Mouse (Mus musculus): ENCODE data around the gene Runx1. TPM values are rescaled to one million over a fixed set of nuclear protein-coding genes. Genes with fewer than 3 reads are reported as not detected.

Runx1 gene
- polyA plus RNA-seq, 1 experiment from 2014 or later: 0.59 TPM

DNA sequence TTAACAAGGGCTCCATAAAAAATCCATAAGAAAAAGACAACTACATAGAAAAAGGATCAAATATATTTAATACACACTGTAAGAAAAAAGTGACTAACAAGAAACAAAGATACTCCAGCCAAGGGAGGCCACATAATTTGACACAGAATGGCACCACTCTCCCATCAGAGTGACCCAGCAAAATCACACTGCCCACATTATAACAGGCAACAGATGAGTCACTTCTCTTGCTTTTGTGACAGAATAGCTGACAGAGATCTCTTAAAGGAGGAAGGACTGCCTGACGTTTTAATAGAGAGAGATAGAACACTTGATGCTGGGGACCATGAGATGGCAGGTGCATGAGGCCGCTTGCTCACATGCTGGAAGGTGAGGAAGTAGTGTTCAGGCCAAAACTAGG lies 35.6 kb upstream of the Runx1 start:
- WGBS: 87% methylated on average over 2 of the region's 2 CpGs
- ATAC-seq: no peak
- H3K4me3 ChIP-seq (ENCODE audit: low read depth, low read length): no peak overlapping the region

DNA sequence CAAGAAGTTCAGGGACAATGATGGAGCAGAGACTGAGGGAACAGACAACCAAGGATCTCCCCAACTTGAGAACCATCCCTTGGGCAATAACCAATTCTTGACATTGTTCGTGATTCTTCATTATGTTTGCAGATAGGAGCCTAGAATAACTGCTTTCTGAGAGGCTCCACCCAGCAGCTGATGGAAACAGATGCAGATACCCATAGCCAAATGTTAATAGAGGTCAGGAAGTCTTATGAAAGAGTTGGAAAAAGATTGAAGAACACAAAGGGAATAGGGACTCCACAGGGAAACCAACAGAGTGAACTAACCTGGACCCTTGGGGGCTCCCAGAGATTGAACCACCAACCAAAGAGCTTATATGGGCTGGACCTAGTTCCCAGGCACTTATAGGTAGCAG lies 34.7 kb upstream of the Runx1 start:
- H3K36me3 ChIP-seq (ENCODE audit: control insufficient read depth, insufficient read depth, low read length): no peaks in the 10 kb centered on the region
- H3K4me2 ChIP-seq (ENCODE audit: low read length): no peak overlapping the region
- no peak for ATAC-seq
- H3K27ac ChIP-seq (ENCODE audit: low read length): no peak overlapping the region
- no peaks in the 10 kb centered on the region for H3K9me3 ChIP-seq (replicated peaks; ENCODE audit: control insufficient read depth, low read length, poor library complexity, severe bottlenecking)
- no peaks in the 10 kb centered on the region; the same call in 1 of the 2 replicates for H3K4me1 ChIP-seq (ENCODE audit: control insufficient read depth, insufficient read depth, low read length)
- H3K4me3 ChIP-seq (ENCODE audit: low read depth, low read length): no peak overlapping the region
- no peaks in the 10 kb centered on the region for H3K27me3 ChIP-seq (ENCODE audit: control insufficient read depth, insufficient read depth, low read depth, low read length)
- 90% methylated on average over 1 of the region's 1 CpGs for WGBS
- H3K9ac ChIP-seq (ENCODE audit: low read depth, low read length): no peak overlapping the region

More for the DNA sequence above, 35.6 kb upstream of the Runx1 start:
- Histone ChIP-seq H3K9ac (ENCODE audit: low read depth, low read length) (no peak overlapping the region), H3K36me3 (ENCODE audit: control insufficient read depth, insufficient read depth, low read length) (no peaks in the 10 kb centered on the region), H3K4me2 (ENCODE audit: low read length) (no peak overlapping the region), H3K27ac (ENCODE audit: low read length) (no peak overlapping the region), H3K4me1 (ENCODE audit: control insufficient read depth, insufficient read depth, low read length) (no peaks in the 10 kb centered on the region; the same call in 1 of the 2 replicates), H3K27me3 (ENCODE audit: control insufficient read depth, insufficient read depth, low read depth, low read length) (no peaks in the 10 kb centered on the region), H3K9me3 (replicated peaks; ENCODE audit: control insufficient read depth, low read length, poor library complexity, severe bottlenecking) (no peaks in the 10 kb centered on the region)

DNA sequence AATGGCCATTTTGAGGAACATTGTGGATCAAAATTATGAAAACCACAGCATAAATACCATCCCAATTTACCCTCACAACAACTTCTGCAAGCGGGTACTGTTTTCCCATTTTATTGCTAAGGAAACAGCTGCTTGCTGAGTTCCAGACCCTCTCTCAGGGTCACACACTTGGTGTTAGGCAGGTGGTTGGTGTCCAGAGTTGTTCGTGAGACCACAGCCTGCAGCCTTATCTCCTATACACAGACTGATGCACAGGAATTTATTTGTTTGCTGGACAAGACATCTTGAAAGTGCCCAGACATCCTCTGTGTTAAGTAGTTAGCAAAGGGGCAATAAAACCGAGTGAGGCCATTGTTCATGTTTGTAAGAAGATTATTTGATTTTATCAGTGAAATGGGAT lies 30.8 kb upstream of the Runx1 start:
- ATAC-seq: no peak
- H3K27ac ChIP-seq (ENCODE audit: low read length): no peak overlapping the region

DNA sequence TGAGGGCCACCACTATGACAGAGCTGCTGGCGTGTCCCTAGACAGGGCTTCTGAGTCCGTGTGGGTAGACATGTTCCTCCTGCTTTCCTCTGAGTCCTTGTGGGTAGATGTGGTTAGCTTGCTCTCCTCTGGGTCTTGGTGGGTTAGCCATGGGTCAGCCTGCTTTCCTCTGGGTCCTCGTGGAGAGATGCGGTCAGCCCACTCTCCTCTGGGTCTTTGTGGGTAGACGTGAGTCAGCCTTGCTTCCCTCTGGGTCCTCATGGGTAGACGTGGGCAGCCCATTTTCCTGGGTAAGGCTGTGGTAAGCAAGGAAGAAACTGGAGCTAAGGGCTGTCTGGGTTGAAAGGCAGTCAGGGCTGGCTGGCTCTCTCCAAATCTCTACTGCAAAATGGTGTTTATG lies 26.3 kb upstream of the Runx1 start:
- no peaks in the 10 kb centered on the region for H3K9me3 ChIP-seq (replicated peaks; ENCODE audit: control insufficient read depth, low read length, poor library complexity, severe bottlenecking)
- no peaks in the 10 kb centered on the region for H3K27me3 ChIP-seq (ENCODE audit: control insufficient read depth, insufficient read depth, low read depth, low read length)
- no peak overlapping the region for H3K27ac ChIP-seq (ENCODE audit: low read length)
- 88% methylated on average over 6 of the region's 6 CpGs for WGBS
- H3K9ac ChIP-seq (ENCODE audit: low read depth, low read length): no peak overlapping the region
- no peak overlapping the region for H3K4me3 ChIP-seq (ENCODE audit: low read depth, low read length)
- no peaks in the 10 kb centered on the region for H3K36me3 ChIP-seq (ENCODE audit: control insufficient read depth, insufficient read depth, low read length)
- no peak for ATAC-seq
- H3K4me1 ChIP-seq (ENCODE audit: control insufficient read depth, insufficient read depth, low read length): no peaks in the 10 kb centered on the region
- no peak overlapping the region for H3K4me2 ChIP-seq (ENCODE audit: low read length)

More for the DNA sequence above, 30.8 kb upstream of the Runx1 start:
- 87% methylated on average over 3 of the region's 3 CpGs for WGBS
- Histone ChIP-seq H3K4me3 (ENCODE audit: low read depth, low read length) (no peak overlapping the region), H3K27me3 (ENCODE audit: control insufficient read depth, insufficient read depth, low read depth, low read length) (no peaks in the 10 kb centered on the region), H3K9ac (ENCODE audit: low read depth, low read length) (no peak overlapping the region), H3K9me3 (replicated peaks; ENCODE audit: control insufficient read depth, low read length, poor library complexity, severe bottlenecking) (no peaks in the 10 kb centered on the region), H3K4me1 (ENCODE audit: control insufficient read depth, insufficient read depth, low read length) (no peaks in the 10 kb centered on the region; the same call in 1 of the 2 replicates), H3K4me2 (ENCODE audit: low read length) (no peak overlapping the region), H3K36me3 (ENCODE audit: control insufficient read depth, insufficient read depth, low read length) (no peaks in the 10 kb centered on the region)

DNA sequence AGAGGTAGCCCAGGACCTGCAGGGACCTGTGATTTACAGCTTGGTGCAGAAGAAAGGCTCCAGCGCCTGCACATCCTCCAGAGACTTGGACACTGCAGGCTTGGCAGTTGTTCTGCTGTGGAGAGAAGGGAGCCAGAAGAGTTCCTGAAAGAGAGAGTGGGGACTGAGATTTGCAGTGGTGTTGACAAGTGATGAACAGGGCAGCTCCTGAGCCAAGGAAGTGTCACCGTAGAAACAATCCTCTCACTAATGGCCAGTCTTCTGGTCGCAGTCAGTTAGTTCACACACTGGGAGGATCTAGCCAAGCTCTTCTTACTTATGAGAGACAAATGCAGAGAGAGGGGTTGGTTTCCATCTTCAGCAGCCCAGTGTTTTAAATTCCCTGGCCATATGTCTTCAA lies 24.5 kb upstream of the Runx1 start:
- ATAC-seq: no peak

DNA sequence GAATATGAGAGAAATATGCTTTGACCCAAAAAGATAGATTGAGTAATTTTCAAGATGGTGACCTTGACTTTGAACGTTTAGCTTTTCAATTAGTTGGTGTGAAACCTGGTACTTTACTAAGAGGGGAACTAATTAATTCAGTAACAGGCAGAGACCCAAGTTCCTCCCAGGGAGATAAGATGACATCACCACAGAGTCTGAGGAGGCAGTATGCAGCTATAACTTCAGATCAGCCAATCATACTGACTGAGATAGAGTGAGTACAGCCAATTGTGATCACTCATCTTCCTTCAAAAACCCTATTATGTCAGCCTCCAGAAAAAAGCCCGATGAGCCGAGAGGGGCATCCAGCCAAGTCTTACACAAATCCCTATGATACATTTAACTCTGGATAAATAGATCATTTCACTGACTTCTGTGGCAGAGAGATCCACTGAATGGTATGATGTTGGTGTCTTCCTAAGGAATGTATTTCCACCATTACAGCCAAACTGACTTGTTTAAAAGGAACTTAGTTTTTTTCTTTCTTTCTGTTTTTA lies 21.9 kb upstream of the Runx1 start:
- Histone ChIP-seq H3K27me3 (ENCODE audit: control insufficient read depth, insufficient read depth, low read depth, low read length) (no peaks in the 10 kb centered on the region), H3K4me1 (ENCODE audit: control insufficient read depth, insufficient read depth, low read length) (0 out of 2 replicates have a peak, but pooled peaks cover 6% of the 10 kb centered on the region), H3K36me3 (ENCODE audit: control insufficient read depth, insufficient read depth, low read length) (no peaks in the 10 kb centered on the region), H3K4me2 (ENCODE audit: low read length) (no peak overlapping the region), H3K9ac (ENCODE audit: low read depth, low read length) (no peak overlapping the region), H3K27ac (ENCODE audit: low read length) (no peak overlapping the region), H3K9me3 (replicated peaks; ENCODE audit: control insufficient read depth, low read length, poor library complexity, severe bottlenecking) (no peaks in the 10 kb centered on the region), H3K4me3 (ENCODE audit: low read depth, low read length) (no peak overlapping the region)
- no peak for ATAC-seq
- 69% methylated on average over 3 of the region's 3 CpGs for WGBS

More for the DNA sequence above, 24.5 kb upstream of the Runx1 start:
- Histone ChIP-seq H3K4me3 (ENCODE audit: low read depth, low read length) (no peak overlapping the region), H3K4me2 (ENCODE audit: low read length) (no peak overlapping the region), H3K27me3 (ENCODE audit: control insufficient read depth, insufficient read depth, low read depth, low read length) (no peaks in the 10 kb centered on the region), H3K9ac (ENCODE audit: low read depth, low read length) (no peak overlapping the region), H3K4me1 (ENCODE audit: control insufficient read depth, insufficient read depth, low read length) (0 out of 2 replicates have a peak, but pooled peaks cover 6% of the 10 kb centered on the region), H3K27ac (ENCODE audit: low read length) (no peak overlapping the region), H3K9me3 (replicated peaks; ENCODE audit: control insufficient read depth, low read length, poor library complexity, severe bottlenecking) (no peaks in the 10 kb centered on the region), H3K36me3 (ENCODE audit: control insufficient read depth, insufficient read depth, low read length) (no peaks in the 10 kb centered on the region)
- WGBS: 77% methylated on average over 3 of the region's 3 CpGs

DNA sequence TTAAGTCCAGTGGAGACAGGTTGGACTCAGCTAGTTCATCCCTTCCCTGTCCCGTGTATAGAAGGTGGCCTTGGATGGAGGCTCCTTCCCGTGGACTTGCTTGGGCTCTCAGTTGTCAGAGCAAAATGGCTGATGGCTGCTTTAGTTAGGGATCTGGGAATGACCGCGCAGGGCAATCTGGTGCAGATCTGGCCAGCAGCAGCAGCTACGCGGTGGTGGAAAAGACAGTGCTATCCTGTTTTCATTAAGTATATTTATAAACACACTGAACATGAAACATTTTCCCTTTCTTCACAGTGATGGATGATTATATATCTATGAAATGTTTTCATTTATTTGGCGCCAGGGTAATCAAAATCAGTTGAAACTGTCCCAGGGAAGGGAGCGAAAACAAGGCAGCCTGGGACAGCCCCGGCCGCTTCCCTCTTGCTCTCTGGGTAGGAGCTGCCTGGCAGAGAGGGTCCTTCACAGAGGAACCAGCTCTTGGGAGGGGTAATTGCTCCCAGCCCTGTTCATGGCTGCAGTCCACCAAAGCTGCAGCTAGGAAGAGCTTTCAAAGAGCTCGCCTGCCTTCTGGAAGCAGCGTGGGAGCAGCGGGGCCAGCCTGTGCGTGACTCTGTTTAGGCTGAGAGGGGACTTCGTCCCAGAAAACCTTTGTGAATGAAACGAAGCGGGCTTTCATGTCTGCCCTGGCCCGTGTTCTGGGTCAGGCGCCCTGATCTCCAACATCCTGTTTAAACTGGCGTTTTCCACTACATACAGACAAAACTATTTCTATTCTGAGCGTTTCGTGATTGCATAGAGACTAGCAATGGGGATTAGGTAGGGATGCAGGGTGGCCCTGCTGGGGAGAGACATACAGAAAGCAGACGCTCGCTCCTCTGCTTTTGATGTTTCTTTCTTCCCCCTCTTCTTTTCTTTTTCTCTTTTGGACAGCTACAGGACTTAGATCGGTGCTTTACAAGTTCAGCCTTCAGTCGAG lies 19.6 kb upstream of the Runx1 start:
- peak overlapping the region; percentile 38 for H3K4me2 ChIP-seq (ENCODE audit: low read length)
- no peaks in the 10 kb centered on the region for H3K9me3 ChIP-seq (replicated peaks; ENCODE audit: control insufficient read depth, low read length, poor library complexity, severe bottlenecking)
- no peak overlapping the region for H3K27ac ChIP-seq (ENCODE audit: low read length)
- no peaks in the 10 kb centered on the region for H3K27me3 ChIP-seq (ENCODE audit: control insufficient read depth, insufficient read depth, low read depth, low read length)
- H3K4me1 ChIP-seq (ENCODE audit: control insufficient read depth, insufficient read depth, low read length): 0 out of 2 replicates have a peak, but pooled peaks cover 6% of the 10 kb centered on the region
- WGBS: 38% methylated on average over 26 of the region's 26 CpGs
- no peak overlapping the region for H3K9ac ChIP-seq (ENCODE audit: low read depth, low read length)
- ATAC-seq: peak; percentile 72; the same call in 1 of the 2 replicates
- no peak overlapping the region for H3K4me3 ChIP-seq (ENCODE audit: low read depth, low read length)
- H3K36me3 ChIP-seq (ENCODE audit: control insufficient read depth, insufficient read depth, low read length): no peaks in the 10 kb centered on the region

DNA sequence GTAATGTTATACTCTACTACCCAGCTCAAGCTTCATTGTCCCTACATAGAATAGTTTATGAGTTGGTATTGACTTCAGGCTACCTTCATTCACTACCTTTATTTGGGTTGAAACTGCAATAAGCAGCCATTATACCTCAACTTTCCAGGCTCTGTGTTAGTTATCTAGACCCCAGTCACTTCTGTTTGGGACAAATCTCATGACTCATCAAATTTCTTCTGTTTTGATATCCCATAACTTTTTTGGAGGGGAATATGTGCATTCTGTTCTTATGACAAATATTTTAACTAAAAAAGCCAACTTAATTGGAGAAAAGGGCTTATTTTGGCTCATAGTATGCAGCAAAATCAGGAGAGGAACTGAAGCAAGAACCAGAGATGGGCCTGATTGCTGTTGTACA lies 12.8 kb upstream of the Runx1 start:
- no peak overlapping the region for H3K4me2 ChIP-seq (ENCODE audit: low read length)
- H3K27ac ChIP-seq (ENCODE audit: low read length): no peak overlapping the region
- no peak overlapping the region for H3K4me3 ChIP-seq (ENCODE audit: low read depth, low read length)
- no peaks in the 10 kb centered on the region for H3K4me1 ChIP-seq (ENCODE audit: control insufficient read depth, insufficient read depth, low read length)
- no peak for ATAC-seq
- no peaks in the 10 kb centered on the region for H3K36me3 ChIP-seq (ENCODE audit: control insufficient read depth, insufficient read depth, low read length)
- no peak overlapping the region for H3K9ac ChIP-seq (ENCODE audit: low read depth, low read length)
- H3K9me3 ChIP-seq (replicated peaks; ENCODE audit: control insufficient read depth, low read length, poor library complexity, severe bottlenecking): no peaks in the 10 kb centered on the region
- no peaks in the 10 kb centered on the region for H3K27me3 ChIP-seq (ENCODE audit: control insufficient read depth, insufficient read depth, low read depth, low read length)

DNA sequence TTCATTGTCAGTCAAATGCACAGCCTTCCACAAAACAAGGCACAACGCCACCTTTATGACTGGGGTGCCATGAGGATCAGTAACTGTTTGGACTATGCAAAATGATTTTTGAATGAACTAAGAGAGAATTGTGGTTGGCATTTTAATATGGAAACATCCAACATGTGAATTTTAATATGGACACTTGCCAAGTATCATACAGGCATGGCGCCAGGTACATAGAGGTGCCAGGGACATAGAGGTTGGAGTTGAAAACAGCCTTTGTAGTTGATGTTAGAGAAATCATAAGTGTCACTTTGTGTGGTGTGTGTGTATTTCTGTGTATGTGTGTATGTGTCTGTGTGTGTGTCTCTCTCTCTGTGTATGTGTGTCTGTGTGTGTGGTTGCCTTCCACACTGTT lies 5.4 kb upstream of the Runx1 start:
- no peaks in the 10 kb centered on the region for H3K27me3 ChIP-seq (ENCODE audit: control insufficient read depth, insufficient read depth, low read depth, low read length)
- no peak overlapping the region for H3K4me2 ChIP-seq (ENCODE audit: low read length)
- no peak overlapping the region for H3K4me3 ChIP-seq (ENCODE audit: low read depth, low read length)
- WGBS: 87% methylated on average over 2 of the region's 2 CpGs
- no peak overlapping the region for H3K9ac ChIP-seq (ENCODE audit: low read depth, low read length)
- H3K27ac ChIP-seq (ENCODE audit: low read length): no peak overlapping the region
- ATAC-seq: no peak
- H3K9me3 ChIP-seq (replicated peaks; ENCODE audit: control insufficient read depth, low read length, poor library complexity, severe bottlenecking): no peaks in the 10 kb centered on the region
- no peaks in the 10 kb centered on the region for H3K4me1 ChIP-seq (ENCODE audit: control insufficient read depth, insufficient read depth, low read length)
- H3K36me3 ChIP-seq (ENCODE audit: control insufficient read depth, insufficient read depth, low read length): no peaks in the 10 kb centered on the region
